Mouse (Mus musculus) CH12.LX (cell line): ENCODE results near the gene Snai3. TPM values are rescaled to one million over a fixed set of nuclear protein-coding genes. Genes with fewer than 3 reads are reported as not detected.

Source experiments
- DNase-seq: peaks from one replicate; pipeline ENCODE4 v3.0.0-alpha.2; 2013; ENCODE audit errors: extremely low read depth
- H3K27ac ChIP-seq: 2 replicates; pipeline ENCODE4 v1.5.1; 2012; ENCODE audit warnings: low read depth, mild to moderate bottlenecking, control low read depth, moderate library complexity; ENCODE audit not compliant: insufficient read depth
- H3K27me3 ChIP-seq: replicated peaks from 2 replicates; pipeline ENCODE3; 2012; ENCODE audit warnings: inconsistent platforms
- H3K36me3 ChIP-seq, 2 experiments: replicated peaks in 1 of 2; 2 replicates each; pipeline versions ENCODE3 to v1.6.1; 2012; ENCODE audit warnings: inconsistent platforms in 1 of 2, low read length in 1 of 2, mild to moderate bottlenecking in 1 of 2, mixed read lengths in 1 of 2, moderate library complexity in 1 of 2; ENCODE audit not compliant: control insufficient read depth in 1 of 2, insufficient read depth in 1 of 2
- H3K4me1 ChIP-seq, 2 experiments: 2 replicates each; pipeline ENCODE4 v1.6.1; 2012; ENCODE audit warnings: inconsistent platforms in 1 of 2, moderate library complexity in 1 of 2; ENCODE audit not compliant: insufficient read depth in 2 of 2, control insufficient read depth in 1 of 2
- H3K4me2 ChIP-seq: 2 replicates; pipeline ENCODE4 v1.6.1; 2012; ENCODE audit warnings: low read depth, mild to moderate bottlenecking, control low read depth; ENCODE audit not compliant: poor library complexity, insufficient read depth, severe bottlenecking
- H3K4me3 ChIP-seq, 3 experiments: fragments of 150-350 bp in 1 of 3; sonication (generic) in 1 of 3; replicated peaks in 1 of 3; 2 replicates each; pipeline versions ENCODE3 to v1.5.1; 2011 to 2012; ENCODE audit warnings: low read depth in 2 of 3, low read length in 2 of 3, mild to moderate bottlenecking in 2 of 3, moderate library complexity in 2 of 3, control low read depth in 1 of 3, improper control_type of control experiment in 1 of 3, inconsistent platforms in 1 of 3, mixed read lengths in 1 of 3; ENCODE audit not compliant: poor library complexity in 1 of 3
- H3K79me2 ChIP-seq: replicated peaks from 2 replicates; pipeline ENCODE4 v1.6.1; 2012; ENCODE audit warnings: mild to moderate bottlenecking, moderate library complexity; ENCODE audit not compliant: control insufficient read depth, poor library complexity, insufficient read depth, severe bottlenecking; ENCODE audit errors: extremely low read depth
- H3K9ac ChIP-seq: 2 replicates; pipeline ENCODE4 v1.6.1; 2012; ENCODE audit warnings: low read depth, mild to moderate bottlenecking, control low read depth, moderate library complexity; ENCODE audit not compliant: insufficient read depth
- H3K9me3 ChIP-seq: replicated peaks from 2 replicates; pipeline ENCODE3; 2012; ENCODE audit warnings: low read length, inconsistent platforms, mixed read lengths
- BHLHE40 ChIP-seq: IDR thresholded peaks from 2 replicates; pipeline ENCODE4 v1.6.1; 2011; ENCODE audit warnings: mild to moderate bottlenecking, low read depth, low read length, improper control_type of control experiment
- CHD1 ChIP-seq: IDR thresholded peaks from 2 replicates; pipeline ENCODE4 v1.6.1; 2012; ENCODE audit warnings: low read depth, low read length, improper control_type of control experiment, inconsistent platforms
- CTCF ChIP-seq, 2 experiments: IDR thresholded peaks in 1 of 2; conservative IDR thresholded peaks in 1 of 2; 2 replicates each; pipeline ENCODE4 v1.5.1; 2011 to 2012; ENCODE audit warnings: low read depth in 2 of 2, low read length in 2 of 2, improper control_type of control experiment in 1 of 2, inconsistent platforms in 1 of 2, mild to moderate bottlenecking in 1 of 2, moderate library complexity in 1 of 2
- ELF1 ChIP-seq: IDR thresholded peaks from 2 replicates; pipeline ENCODE4 v1.6.1; 2014; ENCODE audit warnings: low read depth, mild to moderate bottlenecking, inconsistent platforms, low read length, improper control_type of control experiment
- EP300 ChIP-seq: IDR thresholded peaks from 2 replicates; pipeline ENCODE4 v1.6.1; 2011; ENCODE audit warnings: low read length, improper control_type of control experiment
- HCFC1 ChIP-seq: IDR thresholded peaks from 2 replicates; pipeline ENCODE4 v1.6.1; 2012; ENCODE audit warnings: low read depth, mild to moderate bottlenecking, inconsistent platforms, low read length, improper control_type of control experiment
- IRF4 ChIP-seq: IDR thresholded peaks from 2 replicates; pipeline ENCODE4 v1.6.1; 2014; ENCODE audit warnings: low read depth, mild to moderate bottlenecking, inconsistent platforms, low read length, improper control_type of control experiment
- JUND ChIP-seq: conservative IDR thresholded peaks from 2 replicates; pipeline ENCODE4 v1.6.1; 2011; ENCODE audit warnings: low read depth, low read length, improper control_type of control experiment
- MYC ChIP-seq: IDR thresholded peaks from 2 replicates; pipeline ENCODE4 v1.6.1; 2011; ENCODE audit warnings: low read depth, mild to moderate bottlenecking, improper control_type of control experiment, low read length
- NELFE ChIP-seq: IDR thresholded peaks from 2 replicates; pipeline ENCODE4 v1.6.1; 2011; ENCODE audit warnings: low read depth, low read length, improper control_type of control experiment
- PAX5 ChIP-seq: IDR thresholded peaks from 2 replicates; pipeline ENCODE4 v1.6.1; 2012; ENCODE audit warnings: low read length, inconsistent platforms, mixed read lengths
- POLR2AphosphoS2 ChIP-seq: IDR thresholded peaks from 2 replicates; pipeline ENCODE4 v1.6.1; 2011; ENCODE audit warnings: low read depth, low read length, improper control_type of control experiment
- RCOR1 ChIP-seq: conservative IDR thresholded peaks from 2 replicates; pipeline ENCODE4 v1.6.1; 2012; ENCODE audit warnings: low read depth, mild to moderate bottlenecking, inconsistent platforms, low read length, improper control_type of control experiment
- SMC3 ChIP-seq: IDR thresholded peaks from 2 replicates; pipeline ENCODE4 v1.6.1; 2011; ENCODE audit warnings: low read depth, low read length, improper control_type of control experiment
- TBP ChIP-seq: conservative IDR thresholded peaks from 2 replicates; pipeline ENCODE4 v1.6.1; 2011; ENCODE audit warnings: low read depth, low read length, improper control_type of control experiment
- USF1 ChIP-seq: IDR thresholded peaks from 2 replicates; pipeline ENCODE4 v1.6.1; 2014; ENCODE audit warnings: low read depth, mild to moderate bottlenecking, inconsistent platforms, low read length, improper control_type of control experiment
- USF2 ChIP-seq: conservative IDR thresholded peaks from 2 replicates; pipeline ENCODE4 v1.6.1; 2011; ENCODE audit warnings: low read depth, low read length, improper control_type of control experiment
- ZKSCAN1 ChIP-seq: IDR thresholded peaks from 2 replicates; pipeline ENCODE4 v1.6.1; 2012; ENCODE audit warnings: low read depth, inconsistent platforms, low read length, improper control_type of control experiment, borderline replicate concordance
- ZNF384 ChIP-seq: IDR thresholded peaks from 2 replicates; pipeline ENCODE4 v1.6.1; 2012; ENCODE audit warnings: low read depth, low read length, improper control_type of control experiment, inconsistent platforms
- dilution Hi-C: fragments of 300-500 bp; cut with MboI; formaldehyde crosslinking; loops from 2 replicates; pipeline ENCODE4 v1.14.3; 2020; ENCODE audit warnings: low sequenced_read_pairs; ENCODE audit not compliant: extremely low pct_unique_long_range_greater_than_20kb, extremely low pct_ligation_motif_present
- in situ Hi-C: fragments of 300-500 bp; cut with MboI; formaldehyde crosslinking; loops from 3 replicates; pipeline ENCODE4 v1.14.3; 2019; ENCODE audit warnings: low sequenced_read_pairs, low pct_ligation_motif_present, low pct_unique_long_range_greater_than_20kb, mixed read lengths
- polyA plus RNA-seq: library from polyadenylated mRNA; unstranded; fragments of >175 nt; gene quantifications from 2 replicates; pipeline ENCODE4 v1.2.1, GENCODE M21; 2012; ENCODE audit warnings: low read depth; ENCODE audit not compliant: insufficient read length
- total RNA-seq, 2 experiments: library from RNA; depleted of rRNA; stranded (reverse); fragments of 300-350 nt in 1 of 2; fragments of >200 nt in 1 of 2; gene quantifications; 2 replicates each; pipeline ENCODE4 v1.2.3; 2012 to 2014

Gene Snai3
- total and polyA plus RNA-seq, 3 experiments, result 0.19 to 0.47 (median 0.44) TPM

DNA sequence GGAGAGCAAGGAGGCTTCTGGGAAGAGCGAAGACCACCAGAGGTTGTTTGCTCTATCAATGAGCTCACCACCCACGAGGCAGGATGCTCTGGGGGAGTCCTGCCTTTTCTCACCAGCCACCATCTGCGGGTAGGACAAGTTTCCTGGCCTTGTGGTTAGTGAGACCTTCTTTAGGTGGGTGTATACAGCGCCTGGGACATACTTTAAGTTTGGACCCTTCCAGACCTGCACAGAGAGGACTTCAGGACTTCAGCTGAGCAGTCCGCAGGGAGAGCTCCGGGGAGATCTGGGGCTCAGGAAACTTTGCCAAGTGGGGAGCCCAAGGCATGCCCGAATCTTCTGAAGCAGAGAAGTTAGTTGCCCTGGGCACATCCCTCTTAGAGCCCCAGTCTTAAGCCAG, 543 bp downstream of the Snai3 start:
- Histone ChIP-seq H3K27me3 (peaks cover 45% of the 10 kb centered on the region), H3K9me3 (peaks cover 3% of the 10 kb centered on the region), H3K4me1 (peaks cover 9 to 48% of the 10 kb centered on the region in 2 experiments), H3K79me2 (no peaks in the 10 kb centered on the region), H3K4me2 (peak overlapping the region; percentile 89), H3K9ac (no peak overlapping the region), H3K36me3 (peaks cover 0 to 2% of the 10 kb centered on the region in 2 experiments), H3K27ac (no peak overlapping the region), H3K4me3 (peak overlapping the region; percentile 7 to 40 (median 13))
- in situ Hi-C loops (no loop called here), dilution Hi-C loops (no loop called here)
- DNase-seq, result no peak
- TF ChIP-seq CHD1 (no peak), POLR2AphosphoS2 (no peak), RCOR1 (no peak), EP300 (no peak), NELFE (no peak), SMC3 (no peak), HCFC1 (no peak), USF1 (no peak)

DNA sequence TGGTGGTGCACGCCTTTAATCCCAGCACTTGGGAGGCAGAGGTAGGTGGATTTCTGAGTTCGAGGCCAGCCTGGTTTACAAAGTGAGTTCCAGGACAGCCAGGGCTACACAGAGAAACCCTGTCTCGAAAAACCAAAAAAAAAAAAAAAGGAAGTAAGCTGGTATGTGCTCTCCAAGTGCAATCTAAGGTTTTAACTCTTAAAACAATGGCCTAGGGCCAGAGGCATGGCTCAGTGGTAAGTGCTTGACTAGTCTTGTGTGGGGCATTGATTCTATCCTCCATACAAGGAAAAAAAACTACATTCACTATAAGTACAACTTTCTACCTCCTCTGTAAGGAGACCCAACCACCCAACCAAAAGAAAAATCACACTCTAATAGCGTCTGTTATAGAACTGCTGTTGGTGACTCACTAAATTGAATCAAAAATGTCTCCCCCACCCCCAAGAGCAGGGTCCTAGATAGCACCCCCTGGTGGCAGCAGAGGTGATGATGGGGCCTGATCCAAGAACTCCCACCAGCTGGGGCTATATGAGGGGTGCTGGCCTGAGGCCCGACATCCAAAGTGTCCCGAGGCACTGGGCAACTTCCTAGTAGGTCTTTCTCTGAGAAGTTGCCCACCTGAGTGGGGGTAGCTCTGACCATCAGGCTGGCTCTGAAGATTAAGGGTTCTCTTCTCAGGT, 1.2 kb downstream of the Snai3 start:
- no peaks in the 10 kb centered on the region for H3K79me2 ChIP-seq
- in situ Hi-C loops (no loop called here), dilution Hi-C loops (no loop called here)
- no peak for DNase-seq
- no peak overlapping the region for H3K4me2 ChIP-seq
- H3K36me3 ChIP-seq, result no peaks in the 10 kb centered on the region
- no peak overlapping the region for H3K9ac ChIP-seq
- peaks cover 9 to 48% of the 10 kb centered on the region in 2 experiments for H3K4me1 ChIP-seq
- H3K4me3 ChIP-seq, result no peak overlapping the region
- H3K27ac ChIP-seq, result no peak overlapping the region
- peaks cover 45% of the 10 kb centered on the region for H3K27me3 ChIP-seq
- TF ChIP-seq CTCF (conservative IDR thresholded peaks at IDR 0.05 in 1 of 2, IDR thresholded peaks at IDR 0.05 in 1 of 2; ENCODE audit: low read depth in 2 of 2, low read length in 2 of 2) (peak; percentile 10 to 50; a peak in 2 of 4 replicates), ZNF384 (peak; percentile 34; the same call in 1 of the 2 replicates), SMC3 (peak; percentile 37; the same call in 1 of the 2 replicates), TBP (no peak)
- H3K9me3 ChIP-seq, result peaks cover 3% of the 10 kb centered on the region

DNA sequence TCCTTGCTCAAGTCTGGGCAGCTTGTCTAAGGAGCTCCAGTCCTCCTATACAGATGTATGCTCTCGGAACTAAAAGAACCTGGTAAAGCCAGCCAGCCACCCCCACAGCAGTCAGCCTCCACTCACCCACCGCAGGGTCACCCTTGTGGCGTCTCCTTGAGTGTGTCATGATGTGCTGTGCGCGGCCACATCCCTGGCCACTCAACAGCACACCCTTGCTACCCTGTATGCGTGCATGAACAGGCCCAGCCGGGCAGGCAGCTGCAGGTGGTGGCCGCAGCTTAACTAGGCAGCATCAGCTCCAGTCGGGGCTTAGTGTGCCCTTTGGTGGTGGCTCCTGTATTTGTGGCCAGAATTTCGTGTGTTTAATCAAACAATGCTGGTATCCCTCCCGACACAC, 3.4 kb downstream of the Snai3 start:
- Histone ChIP-seq H3K27ac (no peak overlapping the region), H3K36me3 (no peaks in the 10 kb centered on the region), H3K4me2 (no peak overlapping the region), H3K4me1 (peaks cover 9 to 40% of the 10 kb centered on the region in 2 experiments), H3K4me3 (no peak overlapping the region), H3K27me3 (peaks cover 41% of the 10 kb centered on the region), H3K9ac (no peak overlapping the region), H3K9me3 (no peaks in the 10 kb centered on the region), H3K79me2 (no peaks in the 10 kb centered on the region)
- no peak for DNase-seq
- in situ Hi-C loops (no loop called here), dilution Hi-C loops (no loop called here)
- TF ChIP-seq SMC3 (no peak), CHD1 (no peak), BHLHE40 (no peak), TBP (no peak), ELF1 (no peak), HCFC1 (no peak), PAX5 (no peak), ZKSCAN1 (no peak), RCOR1 (no peak), USF2 (no peak), USF1 (no peak), EP300 (no peak), JUND (no peak), IRF4 (no peak), MYC (no peak)
